Mouse (Mus musculus) bone marrow macrophage, adult 2 months (primary cell): ENCODE results near the gene Csnk2b.

Experiments used
- CTCF ChIP-seq: IDR thresholded peaks from 2 replicates; pipeline ENCODE4 v1.5.1; 2012; ENCODE audit warnings: low read depth, mild to moderate bottlenecking, low read length, moderate library complexity
- POLR2A ChIP-seq: IDR thresholded peaks from 2 replicates; pipeline ENCODE4 v1.6.1; 2012; ENCODE audit warnings: mild to moderate bottlenecking, low read depth, low read length, borderline replicate concordance

DNA sequence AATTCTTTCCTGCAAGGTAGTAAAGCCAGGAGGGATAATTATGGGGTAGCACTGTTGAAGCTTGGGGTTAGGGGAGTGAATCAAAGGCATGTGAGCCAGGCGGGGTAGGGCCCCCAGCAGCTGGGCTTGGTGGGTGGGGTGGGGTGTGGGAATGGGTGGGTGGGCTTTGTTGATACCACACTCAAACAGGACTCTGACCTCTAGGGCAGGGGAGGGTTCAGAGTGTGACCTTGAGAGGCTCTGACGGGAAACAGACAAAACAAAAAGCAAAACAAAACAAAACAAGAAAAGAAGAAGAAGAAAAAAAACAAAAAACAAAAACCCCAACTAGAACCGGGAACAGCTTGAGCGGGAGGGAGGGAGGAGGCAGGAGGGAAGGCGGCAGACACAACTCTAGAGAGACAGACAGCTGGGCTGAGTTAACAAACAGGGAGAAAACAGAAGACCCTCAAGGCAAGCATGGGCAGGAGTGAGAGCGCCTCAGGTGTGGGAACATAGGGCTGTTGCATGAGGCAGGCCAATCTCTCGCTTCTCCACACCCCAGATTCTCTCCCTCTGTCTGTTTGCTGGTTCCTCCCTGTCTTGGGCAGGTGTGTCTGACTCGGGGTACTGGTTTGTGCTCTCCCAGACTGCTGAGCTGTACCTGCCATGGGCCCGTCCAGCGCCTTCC, 45.2 kb downstream of the Csnk2b start, which contains the start of gene Ly6g6e:
- TF ChIP-seq CTCF (no peak), POLR2A (no peak)
